Mouse (Mus musculus) c-Kit-positive CD71-positive TER-119-positive erythroid progenitor cells, embryonic 14.5 days (primary cell): ENCODE results near the gene Arhgef2.

Experiments
- DNase-seq: peaks from one replicate; pipeline ENCODE4 v3.0.0-alpha.2; 2013; ENCODE audit warnings: low spot score

Gene Arhgef2

DNA sequence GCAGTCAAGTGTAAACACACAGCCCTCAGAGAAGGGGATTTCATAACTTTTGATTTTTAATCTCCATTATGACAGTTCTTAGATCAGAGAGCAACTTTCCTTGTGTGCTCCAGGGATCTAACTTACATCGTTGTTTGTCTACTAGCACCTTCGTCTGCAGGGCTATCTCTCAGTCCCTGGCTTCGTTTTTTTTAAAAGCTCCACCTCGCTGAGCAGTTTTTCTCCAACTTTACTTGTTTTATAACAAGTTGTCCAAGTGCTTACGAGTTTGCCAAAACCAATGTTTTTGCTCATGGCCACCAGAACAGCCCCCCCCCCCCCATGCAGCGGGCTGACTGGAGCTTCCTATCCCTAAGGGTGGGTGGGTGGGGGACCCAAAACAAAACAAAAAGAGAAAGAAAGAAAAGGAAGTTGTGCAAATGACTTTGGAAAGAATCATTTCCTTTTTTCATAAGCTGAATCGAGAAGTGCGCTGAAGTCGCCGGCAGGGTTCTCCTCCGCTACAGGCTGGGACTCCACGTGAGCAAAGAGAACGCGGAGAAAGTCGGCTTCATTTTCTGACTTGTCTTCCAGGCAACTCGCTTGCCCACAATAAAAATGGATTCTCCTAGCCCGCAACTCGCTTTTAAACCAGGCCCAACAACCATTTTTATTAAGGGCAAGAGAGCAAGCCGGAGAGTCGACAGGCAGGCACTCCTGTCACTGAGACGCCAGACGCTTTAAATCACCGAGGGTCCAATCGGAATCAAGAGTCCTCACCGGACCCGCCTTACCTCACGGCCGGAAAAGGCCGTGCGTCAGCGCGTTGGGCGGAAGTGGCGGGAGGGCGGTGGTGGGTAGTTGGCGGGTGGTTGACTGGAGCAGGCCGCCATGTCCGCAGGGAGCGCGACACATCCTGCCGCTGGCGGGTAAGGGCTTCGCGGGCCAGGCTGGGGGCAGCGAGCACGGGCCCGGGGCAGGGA, 79.5 kb downstream of the Arhgef2 start, which contains the start of gene Khdc4:
TSS of gene Khdc4 (plus strand) at position 824 of the 962 bp plus-strand sequence.
- DNase-seq: peak; percentile 96

DNA sequence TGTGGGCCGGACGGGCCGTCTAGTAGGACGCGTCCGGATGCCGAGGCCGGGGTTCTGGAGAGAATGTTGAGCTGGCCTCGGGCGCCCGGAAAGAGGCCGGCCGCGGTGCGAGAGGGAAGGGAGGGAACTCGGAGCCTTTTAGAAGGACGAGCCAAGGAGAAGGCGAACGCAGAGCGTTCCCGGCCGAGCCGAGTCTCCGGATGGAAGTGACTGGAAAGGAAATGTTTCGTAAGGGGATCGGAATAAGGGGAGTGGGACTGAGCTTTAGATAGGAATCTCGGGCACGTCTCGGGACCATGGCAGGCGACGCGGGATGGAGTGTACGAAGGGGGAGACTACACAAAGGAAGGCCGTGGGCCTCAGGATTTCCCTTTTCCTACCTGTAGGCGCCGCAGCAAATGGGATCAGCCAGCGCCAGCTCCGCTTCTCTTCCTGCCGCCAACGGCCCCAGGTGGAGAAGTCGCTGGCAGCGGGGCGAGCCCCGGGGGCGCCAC, 80.2 kb downstream of the Arhgef2 start:
- DNase-seq: peak; percentile 46

DNA sequence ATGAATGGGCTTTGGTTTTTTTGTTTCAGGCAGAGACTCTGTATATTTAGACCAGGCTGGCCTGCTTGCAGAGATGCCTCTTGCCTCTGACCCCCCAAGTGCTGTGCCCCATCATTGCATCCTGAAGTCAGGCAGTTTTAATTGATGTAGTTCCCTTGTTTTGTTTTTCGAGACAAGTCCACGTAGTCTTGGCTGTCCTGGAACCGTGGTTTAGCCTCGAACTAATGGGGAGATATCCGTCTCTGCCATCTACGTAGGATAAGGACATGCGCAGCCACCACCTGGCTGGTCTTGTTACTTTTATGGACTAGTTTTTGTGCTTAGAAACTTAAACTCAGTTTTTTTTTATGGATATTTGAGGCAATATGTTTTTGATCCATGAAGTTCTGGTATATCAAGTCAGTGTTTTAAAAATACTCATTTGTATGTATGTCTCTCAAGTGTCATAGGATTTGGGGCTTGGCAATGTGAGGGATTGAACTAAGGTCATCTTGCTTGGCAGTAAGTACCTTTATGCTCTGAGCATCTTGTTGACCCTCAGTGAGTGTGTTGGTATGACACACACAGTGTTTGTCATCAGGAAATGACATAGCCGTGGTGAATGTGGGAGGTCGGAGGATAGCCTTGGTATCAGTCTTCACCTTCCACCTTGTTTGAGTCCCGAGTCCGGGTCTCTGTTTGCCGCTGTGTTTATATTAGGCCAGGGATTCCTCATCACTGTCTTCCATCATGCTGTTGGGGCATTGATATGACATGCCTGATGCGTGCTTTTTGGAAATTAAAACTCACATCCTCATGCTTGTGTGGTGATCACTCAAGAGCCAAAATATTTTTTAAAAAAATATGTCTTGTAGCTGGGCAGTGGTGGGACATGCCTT, 81.2 kb downstream of the Arhgef2 start:
- DNase-seq: peak; percentile 36

DNA sequence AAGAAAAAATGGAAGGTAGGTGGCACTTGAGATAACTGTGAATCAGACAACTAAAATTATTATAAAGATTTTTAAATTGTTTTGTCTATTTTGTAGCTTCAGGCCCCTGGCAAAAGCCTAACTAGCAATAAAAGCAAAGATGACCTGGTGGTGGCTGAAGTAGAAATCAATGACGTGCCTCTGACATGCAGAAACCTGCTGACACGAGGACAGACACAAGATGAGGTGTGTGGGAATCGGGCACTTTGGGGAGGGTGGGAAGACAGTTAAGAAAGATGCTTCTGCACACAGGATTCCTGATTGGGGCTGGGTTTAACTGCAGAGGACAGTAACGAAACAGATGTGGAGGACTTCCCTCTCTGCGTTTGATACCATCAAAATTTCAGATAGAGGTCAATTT, 83.3 kb downstream of the Arhgef2 start:
- no peak for DNase-seq

DNA sequence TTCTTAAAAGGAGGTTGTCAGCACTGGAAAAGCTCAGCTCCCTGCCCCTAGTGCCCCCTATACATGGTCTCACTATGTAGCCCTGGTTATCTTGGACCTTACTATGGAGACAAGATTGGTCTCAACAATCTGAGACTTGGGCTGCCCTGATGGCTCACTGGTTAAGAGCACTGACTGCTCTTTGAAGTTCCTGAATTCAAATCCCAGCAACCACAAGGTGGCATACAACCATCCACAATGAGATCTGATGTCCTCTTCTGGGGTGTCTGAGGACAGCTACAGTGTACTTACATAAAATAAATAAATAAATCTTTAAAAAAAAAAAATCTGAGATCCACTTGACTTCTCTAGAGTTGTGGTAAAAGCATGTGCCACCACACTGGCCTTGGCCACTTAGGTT, 89.8 kb downstream of the Arhgef2 start:
- no peak for DNase-seq
